Mouse (Mus musculus) heart, adult 2 months (tissue): ENCODE data around the gene S1pr2. TPM values are rescaled to one million over a fixed set of nuclear protein-coding genes. Genes with fewer than 3 reads are reported as not detected.
A peak's percentile ranks its signal among the peaks of the same experiment; 100 is the strongest.
"Not testable (repeated sequence)": the region's sequence is repeated elsewhere in the genome, so short reads cannot be mapped to it uniquely, and the experiment has no call there.

Experiments
- DNase-seq, 2 experiments: peaks; one replicate each; pipeline ENCODE4 v3.0.0; 2021
- H3K27ac ChIP-seq: fragments of 200-600 bp; 2 replicates; pipeline ENCODE4 v1.8.1; 2022
- H3K27me3 ChIP-seq: fragments of 200-500 bp; 2 replicates; pipeline ENCODE4 v1.6.1; 2012; ENCODE audit warnings: mild to moderate bottlenecking, low read length, inconsistent platforms, mixed read lengths; ENCODE audit not compliant: control insufficient read depth, insufficient read depth
- H3K36me3 ChIP-seq: fragments of 200-500 bp; 2 replicates; pipeline ENCODE4 v1.6.1; 2012; ENCODE audit warnings: low read length, inconsistent platforms; ENCODE audit not compliant: control insufficient read depth, insufficient read depth
- H3K4me1 ChIP-seq: fragments of 200-500 bp; 2 replicates; pipeline ENCODE4 v1.6.1; 2011; ENCODE audit warnings: low read length; ENCODE audit not compliant: control insufficient read depth, insufficient read depth
- H3K4me3 ChIP-seq: fragments of 200-600 bp; 2 replicates; pipeline ENCODE4 v1.8.1; 2022
- H3K79me2 ChIP-seq: fragments of 200-500 bp; replicated peaks from 2 replicates; pipeline ENCODE4 v1.6.1; 2012; ENCODE audit warnings: mild to moderate bottlenecking, inconsistent platforms, low read length, moderate library complexity, mixed read lengths; ENCODE audit not compliant: control insufficient read depth, insufficient read depth
- H3K9ac ChIP-seq: fragments of 200-500 bp; 2 replicates; pipeline ENCODE4 v1.6.1; 2012; ENCODE audit warnings: low read depth, mild to moderate bottlenecking, control low read depth, inconsistent platforms, low read length, mixed read lengths
- CTCF ChIP-seq: fragments of 200-600 bp; IDR thresholded peaks from 2 replicates; pipeline ENCODE4 v1.8.1; 2022; ENCODE audit warnings: antibody characterized with exemption, mild to moderate bottlenecking, moderate library complexity
- EP300 ChIP-seq: fragments of 200-500 bp; IDR thresholded peaks from 2 replicates; pipeline ENCODE4 v1.6.1; 2011; ENCODE audit warnings: low read depth, low read length, control low read depth; ENCODE audit not compliant: insufficient read depth
- POLR2A ChIP-seq: fragments of 200-500 bp; IDR thresholded peaks from 2 replicates; pipeline ENCODE4 v1.6.1; 2011; ENCODE audit warnings: mild to moderate bottlenecking, low read depth, low read length, control low read depth; ENCODE audit not compliant: insufficient read depth
- WGBS: fragments of 180-500 bp; shearing (Covaris S2); methylation state at CpG from one replicate; pipeline ENCODE4 v1.1.7; 2018; 5-methylcytosine and 5-hydroxymethylcytosine counted together
- intact Hi-C: fragments of 180-260 bp; cut with DNase I; formaldehyde crosslinking; loops from one replicate; pipeline ENCODE4 v1.15.1; 2025
- polyA plus RNA-seq: library from polyadenylated mRNA; depleted of rRNA; stranded (reverse); fragments of >200 nt; gene quantifications from 2 replicates; pipeline ENCODE4 v1.2.3, GENCODE M21; 2012
- total RNA-seq, 2 experiments: library from RNA; stranded (reverse); gene quantifications; 2 replicates each; pipeline ENCODE4 v1.2.3; 2021

Gene S1pr2
- total and polyA plus RNA-seq, 3 experiments: 2.8 to 4.2 (median 3.2) TPM

DNA sequence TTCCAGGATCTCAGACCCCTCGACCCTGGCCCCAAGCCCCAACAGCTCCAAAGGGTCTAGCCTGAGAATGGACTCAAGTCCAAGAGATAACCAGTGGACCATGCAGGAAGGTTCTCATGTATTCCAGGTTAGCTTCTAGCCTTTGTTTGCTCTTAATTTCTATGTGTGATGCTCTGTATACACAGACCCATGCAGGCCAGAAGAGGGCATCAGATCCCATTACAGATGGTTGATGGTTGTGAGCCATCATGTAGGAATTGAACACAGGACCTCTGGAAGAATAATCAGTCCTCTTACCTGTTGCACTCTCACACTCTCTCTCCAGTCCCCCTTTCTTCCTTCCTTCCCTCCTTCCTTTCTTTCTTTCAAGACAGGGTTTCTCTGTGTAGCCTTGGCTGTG lies 35.8 kb upstream of the S1pr2 start:
- intact Hi-C loops: no loop called here
- no peaks in the 10 kb centered on the region for H3K79me2 ChIP-seq
- TF ChIP-seq EP300: no peak
- peak; percentile 36 for TF ChIP-seq CTCF
- H3K27me3 ChIP-seq: no peaks in the 10 kb centered on the region
- 11% methylated on average over 1 of the region's 1 CpGs for WGBS
- H3K4me1 ChIP-seq: peaks cover 12% of the 10 kb centered on the region
- H3K36me3 ChIP-seq: no peaks in the 10 kb centered on the region
- H3K4me3 ChIP-seq: no peak overlapping the region; the same call in 1 of the 2 replicates
- DNase-seq: no peak
- H3K27ac ChIP-seq: peak overlapping the region; percentile 84
- H3K9ac ChIP-seq: no peak overlapping the region

DNA sequence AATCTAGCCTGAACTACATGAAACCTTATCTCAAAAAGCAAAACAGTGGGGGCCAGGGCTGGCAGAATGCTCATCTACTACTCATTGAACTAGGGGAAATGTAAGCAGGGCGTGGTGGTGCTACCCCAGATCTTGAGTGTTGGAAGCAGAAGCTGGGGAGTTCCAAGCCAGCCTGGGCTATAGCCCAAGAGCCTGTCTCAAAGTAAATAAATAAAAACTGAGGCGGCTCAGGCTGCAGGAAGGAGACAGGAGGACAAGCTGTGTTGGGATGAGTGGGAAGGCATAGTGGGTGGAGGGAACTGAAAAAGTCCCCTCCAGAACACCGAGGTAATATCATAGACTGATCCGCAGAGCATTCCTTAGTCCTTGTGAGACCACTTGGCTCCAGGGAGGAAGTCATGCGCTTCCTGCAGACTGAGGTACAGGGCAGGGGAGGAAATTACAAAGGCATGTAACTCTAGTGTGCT lies 35.3 kb upstream of the S1pr2 start:
- intact Hi-C loops: no loop called here
- H3K79me2 ChIP-seq: no peaks in the 10 kb centered on the region
- TF ChIP-seq POLR2A (peak; percentile 58), CTCF (no peak), EP300 (0 out of 2 replicates have a peak, but pooled peaks have one; percentile 68)
- peak; percentile 69 to 71 for DNase-seq
- peak overlapping the region; percentile 84 for H3K27ac ChIP-seq
- no peak overlapping the region for H3K9ac ChIP-seq
- peaks cover 9% of the 10 kb centered on the region for H3K4me1 ChIP-seq
- 27% methylated on average over 5 of the region's 5 CpGs for WGBS
- H3K4me3 ChIP-seq: peak overlapping the region; percentile 9; the same call in 1 of the 2 replicates
- H3K36me3 ChIP-seq: no peaks in the 10 kb centered on the region
- H3K27me3 ChIP-seq: no peaks in the 10 kb centered on the region

DNA sequence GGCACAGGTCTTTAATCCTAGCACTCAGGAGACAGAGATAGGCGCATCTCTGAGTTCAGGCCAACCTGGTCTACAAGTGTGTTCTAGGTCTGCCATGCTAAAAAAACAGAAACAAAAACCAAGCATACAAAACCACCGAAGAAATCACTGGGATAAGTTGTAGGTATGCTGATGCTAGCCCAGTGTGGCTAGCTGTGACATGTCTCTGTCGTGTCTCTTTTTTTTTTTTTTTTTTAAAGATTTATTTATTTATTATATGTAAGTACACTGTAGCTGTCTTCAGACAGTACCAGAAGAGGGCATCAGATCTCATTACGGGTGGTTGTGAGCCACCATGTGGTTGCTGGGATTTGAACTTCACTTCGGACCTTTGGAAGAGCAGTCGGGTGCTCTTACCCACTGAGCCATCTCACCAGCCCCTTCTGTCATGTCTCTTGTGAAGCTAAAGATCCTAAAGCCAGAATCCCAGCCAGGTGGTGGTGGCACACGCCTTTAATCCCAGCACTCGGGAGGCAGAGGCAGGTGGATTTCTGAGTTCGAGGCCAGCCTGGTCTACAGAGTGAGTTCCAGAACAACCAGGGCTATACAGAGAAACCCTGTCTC lies 34.5 kb upstream of the S1pr2 start:
- WGBS: 70% methylated on average over 9 of the region's 9 CpGs
- H3K79me2 ChIP-seq, H3K9ac ChIP-seq, DNase-seq, H3K4me1 ChIP-seq, H3K4me3 ChIP-seq, H3K27me3 ChIP-seq, H3K36me3 ChIP-seq, intact Hi-C loops: not testable (repeated sequence)
- TF ChIP-seq CTCF: 0 out of 2 replicates have a peak, but pooled peaks have one; percentile 8
- H3K27ac ChIP-seq: peak overlapping the region; percentile 84

DNA sequence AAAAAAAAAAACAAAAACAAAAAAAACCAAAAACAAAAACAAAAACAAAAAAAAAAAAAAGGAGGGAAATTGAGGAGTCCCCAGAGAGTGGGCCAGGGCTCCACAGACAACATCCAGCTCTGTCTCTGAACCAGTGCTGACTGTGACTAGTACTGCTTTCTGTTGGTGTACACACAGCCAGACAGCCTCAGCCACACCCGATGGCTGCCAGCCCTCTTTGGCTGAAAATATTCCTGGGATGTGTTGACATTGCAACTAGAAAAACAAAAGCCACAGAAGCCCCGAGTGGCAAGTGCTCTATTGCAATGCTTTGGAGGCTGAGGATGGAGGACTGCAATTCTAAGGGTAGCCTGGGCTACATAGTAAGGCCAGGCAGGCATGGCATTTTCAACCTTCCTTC lies 33.8 kb upstream of the S1pr2 start:
- no peak for TF ChIP-seq CTCF
- no peak for TF ChIP-seq POLR2A
- no peak for TF ChIP-seq EP300
- no peaks in the 10 kb centered on the region for H3K27me3 ChIP-seq
- H3K27ac ChIP-seq: peak overlapping the region; percentile 43; the same call in 1 of the 2 replicates
- intact Hi-C loops: no loop called here
- H3K4me1 ChIP-seq: peaks cover 7% of the 10 kb centered on the region
- no peaks in the 10 kb centered on the region for H3K79me2 ChIP-seq
- WGBS: 13% methylated on average over 2 of the region's 2 CpGs
- H3K36me3 ChIP-seq: no peaks in the 10 kb centered on the region
- peak; percentile 55 to 67 for DNase-seq
- no peak overlapping the region for H3K9ac ChIP-seq
- no peak overlapping the region for H3K4me3 ChIP-seq

DNA sequence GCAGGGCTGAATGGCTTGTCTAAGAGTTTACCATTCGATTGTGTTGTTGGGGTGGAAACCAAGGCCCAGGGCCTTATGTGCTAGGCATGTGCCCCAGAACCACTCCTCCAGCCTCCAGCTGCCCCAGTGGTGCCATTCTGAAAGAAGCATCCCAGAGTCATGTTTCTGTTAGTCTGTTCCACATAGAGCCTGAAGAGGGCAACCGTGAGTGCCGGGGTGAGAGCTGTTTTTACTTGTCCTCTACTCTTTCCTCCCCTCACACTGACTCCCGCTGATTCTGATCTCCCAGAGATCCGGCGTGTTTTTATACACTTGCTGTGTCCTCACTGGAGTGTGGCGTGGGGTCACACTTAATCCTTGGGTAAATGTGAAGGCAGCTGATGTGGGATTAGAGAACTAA lies 31.4 kb upstream of the S1pr2 start:
- WGBS: 85% methylated on average over 7 of the region's 7 CpGs
- TF ChIP-seq POLR2A (no peak), CTCF (peak; percentile 47), EP300 (no peak)
- intact Hi-C loops: loop anchor here (10.0 kb wide), 1 partner anchor 127 kb away; the partner anchor contains the start of gene Tyk2

DNA sequence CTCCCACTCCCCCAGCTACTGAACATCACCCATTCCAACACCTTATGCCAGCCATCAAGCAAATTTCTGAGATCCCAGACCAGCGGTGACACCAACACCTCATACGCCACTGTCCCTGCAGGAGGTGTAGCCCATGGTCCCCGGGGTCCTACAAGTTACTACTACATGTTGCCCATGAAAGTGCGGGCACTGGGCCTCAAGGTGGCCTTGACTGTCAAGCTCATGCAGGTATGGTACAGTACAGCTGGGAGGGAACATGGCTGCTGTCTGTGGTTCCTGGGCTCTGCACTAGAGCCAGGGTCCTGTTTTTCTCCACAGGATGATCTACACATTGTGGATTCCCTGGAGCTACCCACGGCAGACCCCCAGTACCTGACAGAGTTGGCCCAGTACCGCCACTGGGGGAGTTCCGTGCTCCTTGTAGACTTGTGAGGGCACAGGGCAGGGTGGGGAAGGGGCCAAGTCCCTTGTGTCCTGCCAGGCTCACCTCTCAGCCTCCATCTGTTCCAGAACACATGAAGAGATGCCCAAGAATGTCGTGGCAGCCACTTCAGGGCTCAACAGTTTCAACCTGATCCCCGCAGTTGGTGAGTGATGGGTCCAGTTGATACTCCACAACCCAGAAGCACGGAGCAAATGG lies 30.9 kb upstream of the S1pr2 start:
- intact Hi-C loops: loop anchor here (10.0 kb wide), 1 partner anchor 127 kb away; the partner anchor contains the start of gene Tyk2
- Histone ChIP-seq H3K9ac (no peak overlapping the region), H3K27me3 (no peaks in the 10 kb centered on the region), H3K4me3 (no peak overlapping the region), H3K36me3 (no peaks in the 10 kb centered on the region), H3K4me1 (peaks cover 8% of the 10 kb centered on the region), H3K79me2 (no peaks in the 10 kb centered on the region), H3K27ac (no peak overlapping the region)
- TF ChIP-seq EP300: no peak
- no peak for TF ChIP-seq CTCF
- TF ChIP-seq POLR2A: no peak
- 93% methylated on average over 10 of the region's 10 CpGs for WGBS
- no peak for DNase-seq

More for the DNA sequence above, 31.4 kb upstream of the S1pr2 start:
- no peak overlapping the region for H3K4me3 ChIP-seq
- H3K79me2 ChIP-seq: no peaks in the 10 kb centered on the region
- H3K27me3 ChIP-seq: no peaks in the 10 kb centered on the region
- H3K27ac ChIP-seq: no peak overlapping the region
- H3K9ac ChIP-seq: no peak overlapping the region
- H3K4me1 ChIP-seq: peaks cover 8% of the 10 kb centered on the region
- no peak for DNase-seq
- H3K36me3 ChIP-seq: no peaks in the 10 kb centered on the region
